Mouse (Mus musculus) right cerebral cortex, postnatal 14 days (tissue): ENCODE results near the gene Gas6.

Source experiments
- DNase-seq: peaks from one replicate; pipeline ENCODE4 v3.0.0; 2022

Gas6 gene

DNA sequence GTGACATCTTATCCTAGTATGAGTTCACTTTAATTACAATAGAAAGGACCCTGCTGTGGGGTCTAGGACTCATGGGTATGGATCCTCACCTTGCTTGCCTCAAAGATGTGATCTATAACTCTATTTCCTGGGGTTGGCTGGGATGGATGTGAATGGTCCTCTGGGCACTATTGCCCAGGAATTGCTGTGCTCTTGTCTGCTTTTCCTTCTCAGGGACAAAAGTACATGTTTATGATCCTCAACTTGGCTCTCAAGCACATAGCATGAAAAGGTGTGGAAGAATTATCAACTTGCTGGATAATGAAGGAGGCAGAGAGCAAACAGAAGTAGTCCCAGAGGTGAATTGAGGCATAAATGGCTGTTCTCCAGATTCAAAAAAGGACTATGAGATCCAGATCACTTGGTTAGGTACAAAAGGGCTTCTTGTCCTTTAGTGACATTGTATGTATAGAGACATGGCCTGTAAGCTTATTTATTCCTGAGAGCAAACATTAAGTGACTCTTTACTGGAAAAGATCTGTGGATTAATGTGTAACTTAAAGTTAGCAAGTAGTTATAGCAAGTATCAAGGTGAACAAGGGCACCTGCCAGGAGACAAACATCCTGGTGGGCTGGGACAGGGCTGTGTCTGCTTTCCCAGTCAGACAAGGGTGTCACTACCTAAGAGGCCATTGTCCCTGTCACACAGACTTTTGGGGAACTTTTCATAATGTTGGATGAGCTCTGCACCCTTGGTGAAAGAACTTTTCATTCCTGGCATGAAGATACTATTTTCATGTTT is 10.8 kb upstream of the Gas6 start:
- DNase-seq, result no peak

DNA sequence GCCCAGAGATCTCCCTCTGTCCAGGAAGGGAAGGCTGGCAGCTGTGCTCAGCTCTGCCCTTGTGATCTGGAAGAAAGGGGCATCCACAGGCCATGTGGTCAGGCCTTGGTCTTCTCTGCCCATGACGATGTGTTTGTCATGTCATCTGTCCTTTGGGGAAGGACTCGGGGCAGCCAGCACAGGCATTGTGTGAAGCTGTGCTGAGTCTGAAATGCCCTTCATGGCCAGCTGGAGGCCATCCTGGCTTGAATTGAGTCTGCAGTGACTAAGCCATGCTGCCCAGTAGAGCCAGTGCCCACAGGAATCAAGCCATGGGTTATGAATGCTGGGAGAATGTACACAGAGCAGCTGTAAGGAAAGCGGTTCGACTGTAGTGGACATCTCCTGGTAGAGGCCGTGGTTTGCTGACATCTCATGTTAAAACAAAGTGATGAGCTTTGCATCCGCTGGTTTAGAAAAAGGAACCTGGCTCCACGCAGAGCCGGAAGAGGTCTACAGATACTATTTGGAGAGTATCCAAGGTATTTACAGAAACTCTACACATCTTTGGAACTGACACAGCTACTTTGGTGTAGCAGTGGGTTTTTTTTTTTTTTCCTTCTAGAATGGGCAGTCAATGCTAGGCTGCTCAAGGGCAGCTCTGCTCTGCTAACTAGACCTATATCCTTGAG is 9.8 kb upstream of the Gas6 start:
- DNase-seq, result no peak

DNA sequence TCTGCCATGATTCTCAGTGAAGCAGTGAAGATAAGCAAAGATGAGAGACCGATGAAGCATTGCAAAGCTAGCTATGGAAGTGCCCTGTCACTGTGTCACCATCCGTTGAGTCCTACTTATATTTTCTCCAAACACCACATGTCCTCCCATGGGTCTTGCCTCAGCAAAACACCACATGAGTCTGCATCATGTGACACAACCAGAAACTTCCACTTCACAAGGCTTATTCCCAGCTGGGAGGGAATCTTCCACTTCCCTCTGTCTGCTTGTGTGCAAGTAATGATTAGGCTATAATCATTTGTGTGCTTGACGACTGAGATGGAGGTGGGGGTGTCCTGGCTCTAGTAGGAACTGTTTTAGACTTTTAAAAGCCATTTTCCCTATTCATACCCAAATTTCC is 6.9 kb upstream of the Gas6 start:
- no peak for DNase-seq

DNA sequence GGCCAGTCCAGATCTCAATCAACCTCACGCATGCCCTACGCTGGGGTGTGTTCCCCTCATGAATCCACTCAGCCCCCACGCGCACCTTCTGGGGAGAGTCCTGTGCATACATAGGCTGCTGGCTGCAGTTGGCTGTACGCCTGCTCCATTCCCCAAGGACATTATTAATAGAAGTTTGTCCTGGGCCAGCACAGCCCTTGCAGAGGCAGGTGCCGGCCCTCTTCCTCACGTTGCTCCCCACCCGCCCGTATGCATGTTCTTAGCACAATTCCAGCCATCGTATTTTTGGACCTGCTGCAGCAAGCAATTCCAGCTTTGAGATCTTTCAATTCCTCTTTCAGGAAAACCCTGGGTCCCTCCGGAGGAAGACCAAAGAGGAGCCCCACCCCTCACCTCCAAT is 1.3 kb downstream of the Gas6 start:
- DNase-seq, result peak; percentile 36

DNA sequence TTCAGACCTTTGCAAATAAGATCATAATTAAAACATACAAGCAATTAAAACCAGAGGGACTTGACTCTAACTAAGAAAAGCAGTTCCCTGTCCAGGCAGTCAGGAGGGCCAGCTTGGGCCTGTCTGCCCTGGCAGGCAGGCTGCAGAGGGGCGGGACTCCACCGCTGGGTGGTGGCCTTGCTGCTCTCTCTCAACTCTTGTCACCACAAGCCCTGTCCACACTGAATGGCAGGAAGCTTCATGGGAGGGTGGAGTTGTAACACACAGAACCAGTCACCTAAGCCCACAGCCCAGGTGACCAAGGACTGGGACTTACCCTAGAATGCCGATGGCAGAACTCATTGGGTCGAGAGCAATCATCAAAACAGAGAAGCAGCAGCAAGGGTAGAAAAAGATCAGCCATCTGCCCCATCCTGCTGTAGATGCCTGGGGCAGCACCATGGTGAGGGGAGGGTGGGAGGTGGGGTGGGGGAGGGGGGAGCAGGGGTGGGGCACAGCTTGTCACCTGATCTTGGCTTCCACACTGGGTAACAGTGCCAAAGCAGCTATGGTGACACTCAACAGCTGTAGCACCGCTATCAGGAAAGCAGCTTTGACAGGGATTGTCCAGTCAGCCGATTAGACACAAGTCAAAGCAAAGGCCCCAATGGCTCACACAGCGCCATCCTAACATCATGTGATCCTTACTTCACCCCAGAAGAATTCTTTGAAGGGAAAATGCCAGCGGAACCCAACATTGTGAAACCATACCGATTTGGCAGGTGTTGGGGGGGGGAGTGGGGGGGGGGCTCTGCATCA is 1.9 kb downstream of the Gas6 start:
- no peak for DNase-seq

DNA sequence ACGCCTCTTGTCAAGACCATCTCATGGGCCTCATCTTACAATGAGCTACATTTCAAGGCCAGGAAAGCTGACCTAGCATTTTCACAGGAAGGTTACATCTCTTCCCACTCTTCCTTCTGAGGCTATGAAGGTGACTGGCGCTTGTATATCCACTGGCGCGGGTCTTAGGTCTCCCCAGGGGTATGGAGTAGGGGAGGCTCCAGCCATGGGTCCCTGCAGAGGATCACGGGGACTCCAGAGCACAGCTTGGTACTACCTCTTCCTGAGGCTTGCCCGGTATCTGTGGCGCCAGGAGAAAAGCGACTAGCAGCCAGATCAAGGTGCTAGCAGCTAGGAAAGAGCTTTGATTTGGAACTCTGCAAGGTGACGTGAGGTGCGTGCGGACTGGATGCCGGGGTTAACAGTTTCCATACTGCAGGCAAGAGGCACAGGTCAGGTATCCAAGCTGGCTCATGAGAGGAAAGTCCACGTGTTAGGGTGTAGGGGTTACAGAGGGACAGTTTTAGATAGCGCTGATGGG is 2.7 kb downstream of the Gas6 start:
- no peak for DNase-seq

DNA sequence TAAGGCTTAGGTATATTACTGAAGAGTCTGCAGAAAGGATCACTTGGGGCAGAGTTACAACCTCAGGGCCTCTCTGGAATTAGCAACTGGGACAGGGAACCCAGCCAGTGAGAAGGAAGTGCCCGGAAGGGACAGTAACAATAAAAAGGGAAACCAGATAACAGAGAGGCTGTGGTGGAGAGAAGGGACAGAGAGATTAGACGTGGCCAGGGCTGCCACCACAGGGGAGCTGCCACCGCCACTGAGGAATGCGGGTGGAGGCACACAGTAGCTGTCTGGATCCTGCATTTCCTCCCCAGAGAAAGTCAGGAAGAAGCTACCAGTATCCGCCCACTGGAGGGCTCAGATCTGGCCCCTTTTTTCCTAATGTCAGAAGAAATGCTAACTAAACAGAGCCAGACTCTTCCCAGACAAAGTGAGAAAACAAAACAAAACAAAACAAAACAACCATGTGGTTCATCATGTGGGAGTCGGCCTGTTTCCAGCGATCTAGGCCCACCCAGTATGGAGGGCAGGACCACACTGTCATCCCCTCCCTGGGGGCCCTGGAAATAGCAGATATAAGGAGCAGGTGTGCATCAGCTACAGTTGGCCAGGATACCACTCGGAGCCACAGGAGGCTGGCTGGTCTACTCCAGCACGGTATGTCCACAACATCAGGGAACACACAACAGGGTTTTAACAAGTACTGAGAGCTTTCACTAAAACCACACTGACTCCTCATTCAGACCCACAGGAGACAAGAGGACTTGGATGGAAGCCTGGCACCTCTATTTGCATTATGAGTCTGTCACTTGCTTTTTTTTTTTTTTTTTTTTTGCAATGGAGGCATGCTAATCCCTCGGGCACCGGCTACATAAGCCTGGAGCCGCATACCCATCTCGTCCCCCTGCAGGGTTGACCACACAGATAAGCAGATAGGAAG is 4.0 kb downstream of the Gas6 start:
- no peak for DNase-seq

DNA sequence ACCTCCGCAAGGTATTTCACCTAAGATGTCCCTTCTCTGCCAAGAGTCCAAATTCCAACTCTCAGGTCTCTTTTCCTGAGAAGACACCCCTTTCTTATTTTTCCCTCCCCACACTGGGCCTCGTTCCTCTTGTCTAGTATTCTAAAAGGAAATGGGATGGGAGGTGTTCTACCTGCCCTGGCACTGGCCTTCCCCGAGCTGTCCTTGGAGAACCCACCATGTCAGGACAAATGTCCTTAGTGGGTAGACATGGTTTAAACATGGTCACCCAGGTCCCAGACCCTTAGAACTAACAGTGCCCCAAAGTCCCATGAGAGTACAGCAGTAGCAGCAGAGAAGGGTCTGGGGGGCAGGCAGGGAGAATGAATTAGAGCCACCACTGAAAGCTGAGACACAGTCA is 4.9 kb downstream of the Gas6 start:
- DNase-seq, result no peak

DNA sequence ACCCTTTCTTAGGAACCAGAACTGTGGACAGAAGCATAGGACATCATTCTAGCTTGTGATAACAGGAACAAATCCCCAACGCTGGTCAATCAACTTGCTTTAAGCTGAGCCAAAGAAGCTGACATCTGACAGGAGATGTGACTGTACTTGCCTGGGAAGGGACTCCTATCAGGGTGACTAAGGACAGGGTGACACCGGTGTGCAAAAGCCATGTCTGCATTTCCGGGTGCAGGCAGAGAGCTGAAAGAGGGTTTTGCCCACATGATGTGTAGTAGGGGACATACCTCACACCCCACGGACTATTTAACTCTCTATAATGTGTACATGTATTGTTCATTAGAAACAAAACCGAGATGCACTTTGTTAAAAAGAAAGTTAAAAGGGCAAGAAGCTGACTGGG is 11.1 kb downstream of the Gas6 start:
- no peak for DNase-seq

DNA sequence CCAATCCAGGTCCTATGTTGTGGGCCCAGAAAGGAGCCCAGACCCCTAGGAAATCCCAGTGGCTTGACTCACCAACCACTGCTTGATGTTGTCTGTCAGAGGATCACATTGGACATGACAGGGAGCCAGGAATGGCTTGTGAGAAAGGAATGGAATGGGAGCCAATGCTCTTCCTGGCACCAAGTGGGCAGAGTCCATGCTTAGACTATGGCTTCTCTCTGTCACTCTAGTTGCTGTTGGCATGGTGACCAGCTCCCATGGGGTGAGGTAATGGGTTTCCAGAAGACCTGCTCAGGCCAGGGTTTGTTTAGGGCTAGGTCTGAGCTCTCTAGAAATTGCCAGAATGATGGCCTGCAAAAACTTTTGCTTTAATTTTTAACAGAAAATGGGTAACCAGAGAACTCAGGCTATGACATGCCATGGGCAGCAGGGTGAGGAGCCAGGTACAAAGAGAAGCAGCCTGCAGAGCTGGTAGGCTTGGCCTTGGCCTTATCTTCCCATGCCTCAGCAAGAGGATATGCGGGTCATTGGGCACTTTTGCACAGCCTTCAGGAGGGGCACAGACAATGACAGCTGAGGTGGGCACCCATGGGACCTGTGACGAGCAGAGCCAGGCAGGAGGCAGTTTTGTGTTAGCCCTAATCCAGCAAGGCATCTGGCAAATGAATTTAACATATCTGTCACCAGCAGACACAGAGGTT is 12.0 kb downstream of the Gas6 start:
- DNase-seq, result no peak

DNA sequence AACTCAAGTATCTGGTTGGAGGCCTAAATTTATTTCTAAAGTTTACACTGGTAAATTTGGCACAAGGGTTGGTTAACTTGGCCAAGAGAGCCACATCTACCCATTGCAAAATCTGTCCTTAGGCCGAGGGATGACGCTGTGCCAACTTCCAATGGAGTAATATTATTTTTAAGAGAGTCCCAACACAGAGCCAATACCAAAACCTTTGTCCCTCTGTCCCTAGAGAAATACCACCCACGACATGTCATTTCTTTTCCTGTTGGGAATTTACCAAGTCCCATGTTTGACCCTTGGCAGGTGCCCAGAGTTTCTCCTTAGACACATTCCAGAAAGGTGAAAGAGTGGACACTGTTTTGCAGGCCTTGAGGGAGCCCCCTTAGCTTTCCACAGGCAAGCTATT is 12.7 kb downstream of the Gas6 start:
- no peak for DNase-seq

DNA sequence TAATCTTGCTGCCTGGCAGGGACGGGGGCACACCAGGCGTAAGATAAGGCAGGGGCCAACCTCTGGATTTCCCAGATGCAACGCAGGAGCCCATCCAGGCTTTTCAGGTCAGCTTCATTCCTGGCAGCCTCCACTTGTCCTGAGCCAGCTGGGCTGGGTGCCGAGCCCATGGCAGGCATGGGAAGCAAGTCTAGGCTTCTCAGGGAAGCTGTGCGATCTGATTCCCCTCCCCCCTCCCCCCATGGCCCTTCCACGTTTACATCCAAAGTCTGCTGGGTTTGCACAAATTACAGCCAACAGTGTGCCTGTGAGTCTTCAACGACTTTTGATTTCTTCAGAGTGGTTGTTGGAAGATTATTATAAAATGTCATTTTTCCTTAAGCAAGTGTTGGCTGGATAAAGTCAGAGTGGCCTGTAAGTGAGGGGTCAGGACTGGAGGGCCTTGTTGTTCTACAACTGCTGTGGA is 13.2 kb downstream of the Gas6 start:
- no peak for DNase-seq

DNA sequence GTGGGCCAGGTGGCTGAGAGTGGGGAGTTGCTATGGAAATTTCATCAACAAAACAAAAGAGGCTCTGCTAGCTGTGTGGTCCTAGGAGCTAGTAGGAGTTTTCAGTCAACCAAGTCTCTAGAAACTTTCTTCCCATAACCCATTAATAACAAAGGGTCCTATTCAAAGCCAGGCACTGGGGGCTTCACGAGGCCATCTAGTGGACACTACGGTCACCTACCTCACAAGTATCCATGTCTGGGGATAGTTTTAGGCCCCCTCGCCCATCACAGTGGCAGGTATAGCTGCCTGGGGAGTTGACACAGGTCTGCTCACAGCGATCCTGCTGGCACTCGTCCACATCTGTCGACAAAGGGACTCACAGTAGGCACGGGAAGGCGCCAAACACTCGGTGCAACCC is 18.4 kb downstream of the Gas6 start:
- DNase-seq, result no peak

DNA sequence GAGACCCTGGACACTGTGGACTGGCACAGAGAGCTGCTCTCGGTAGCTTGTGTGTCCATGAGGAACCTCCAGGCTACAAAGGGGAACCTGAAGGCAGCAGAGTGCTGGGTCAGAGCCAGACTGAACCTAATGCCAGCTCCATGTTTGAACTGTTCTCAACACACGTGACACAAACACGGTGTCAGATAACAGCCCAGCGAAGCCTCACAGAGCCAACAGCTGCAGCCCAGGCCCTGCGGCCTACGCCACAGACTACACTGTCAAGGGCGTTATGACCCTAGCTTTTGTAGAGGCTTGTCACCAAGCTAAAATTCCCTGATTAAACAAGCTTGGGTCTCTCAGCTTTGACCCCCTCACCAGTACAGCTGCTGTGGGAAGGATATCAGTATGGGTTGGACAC is 22.0 kb downstream of the Gas6 start:
- DNase-seq, result no peak

DNA sequence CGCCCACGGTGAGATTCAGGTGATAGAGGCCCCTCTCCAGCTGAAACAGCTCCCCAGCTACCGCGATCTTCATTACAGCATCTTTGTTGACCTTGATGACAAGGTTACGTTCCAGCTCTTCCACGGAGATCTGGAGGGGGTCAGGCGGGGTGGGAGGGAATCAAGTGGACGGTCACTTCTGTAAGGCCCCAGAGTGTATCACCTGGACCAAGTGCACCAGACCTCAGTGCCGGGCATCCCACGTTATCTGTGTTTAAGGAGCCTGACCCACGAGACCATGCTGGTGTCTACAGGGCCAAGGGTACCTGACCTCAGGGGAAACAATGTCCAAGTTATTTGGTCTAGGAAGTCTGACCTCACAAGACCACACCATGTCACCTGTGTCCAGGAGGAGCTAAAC is 22.8 kb downstream of the Gas6 start:
- no peak for DNase-seq

DNA sequence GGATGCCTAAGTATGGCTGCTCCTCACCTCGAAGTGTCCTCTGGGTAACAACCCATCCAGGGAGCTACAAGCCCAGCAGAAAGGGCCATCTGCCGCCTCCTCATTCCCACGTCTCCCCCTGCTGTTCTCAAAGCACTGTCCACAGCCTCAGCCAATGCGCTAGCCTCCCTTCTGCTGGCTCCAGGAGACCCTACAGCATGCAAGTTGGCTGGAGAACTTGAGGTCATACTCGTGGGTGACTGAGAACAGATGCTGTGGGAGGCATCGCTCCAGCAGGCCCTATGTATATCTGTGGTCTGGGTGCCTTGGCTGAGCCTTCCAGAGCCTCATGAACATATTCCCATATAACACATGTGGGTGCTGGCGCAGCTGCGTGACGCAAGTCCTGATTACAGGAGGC is 25.6 kb downstream of the Gas6 start:
- no peak for DNase-seq

DNA sequence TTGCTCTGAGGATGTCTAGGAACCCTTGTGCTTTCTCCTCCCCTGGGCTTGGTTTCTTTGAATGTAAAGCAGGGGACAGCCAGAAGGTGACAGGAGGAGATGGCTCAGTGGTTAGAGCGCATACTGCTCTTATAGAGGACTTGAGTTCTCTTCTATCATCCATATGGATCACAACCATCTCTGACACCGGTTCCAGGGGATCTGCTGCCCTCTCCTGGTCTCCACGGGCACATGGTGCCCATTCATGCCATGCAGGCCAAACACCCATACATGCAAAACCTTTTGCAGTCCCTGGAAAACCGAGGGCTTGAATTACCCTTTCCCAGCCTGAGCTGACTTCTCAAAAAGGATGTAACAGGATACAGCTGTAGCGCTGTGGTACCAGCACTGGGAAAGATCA is 27.3 kb downstream of the Gas6 start:
- peak; percentile 39 for DNase-seq

DNA sequence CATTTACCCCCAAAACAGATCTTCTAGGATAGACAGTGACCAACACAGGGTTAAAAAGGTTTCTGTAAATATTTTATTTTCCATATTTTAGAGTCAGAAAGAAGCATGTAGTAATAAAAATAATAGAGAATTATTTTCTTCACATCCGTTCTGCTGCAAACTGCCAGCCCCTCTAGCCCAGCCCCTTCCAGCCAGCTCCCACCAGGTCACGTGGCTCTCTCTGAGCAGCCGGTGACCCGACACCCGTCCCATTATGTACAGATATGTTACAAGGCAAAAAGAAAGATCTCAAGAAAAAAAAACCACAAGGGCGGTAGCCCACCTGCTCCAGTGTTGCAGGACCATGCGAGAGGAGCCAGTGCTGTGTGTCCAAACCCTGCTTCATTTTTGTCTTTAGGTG is 29.0 kb downstream of the Gas6 start:
- DNase-seq, result no peak

DNA sequence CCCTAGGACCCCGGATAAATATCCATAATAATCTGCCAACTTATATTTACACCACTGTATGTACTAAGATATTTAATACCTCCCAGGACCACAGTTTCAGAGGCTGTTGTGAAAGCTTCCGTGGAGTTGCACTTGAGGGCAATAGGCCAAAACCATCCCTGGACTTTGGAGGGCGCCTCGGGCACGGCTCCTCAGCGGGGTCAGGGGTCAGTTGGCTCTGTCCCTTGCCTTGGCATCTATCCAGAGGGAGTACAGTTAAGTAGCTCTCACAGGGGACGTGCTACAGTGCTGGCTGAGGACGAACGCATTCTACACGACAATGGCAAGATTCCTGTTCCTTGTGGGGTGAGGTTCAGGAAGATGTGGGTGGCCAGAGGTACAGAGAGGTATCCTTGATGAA is 31.9 kb downstream of the Gas6 start:
- no peak for DNase-seq

DNA sequence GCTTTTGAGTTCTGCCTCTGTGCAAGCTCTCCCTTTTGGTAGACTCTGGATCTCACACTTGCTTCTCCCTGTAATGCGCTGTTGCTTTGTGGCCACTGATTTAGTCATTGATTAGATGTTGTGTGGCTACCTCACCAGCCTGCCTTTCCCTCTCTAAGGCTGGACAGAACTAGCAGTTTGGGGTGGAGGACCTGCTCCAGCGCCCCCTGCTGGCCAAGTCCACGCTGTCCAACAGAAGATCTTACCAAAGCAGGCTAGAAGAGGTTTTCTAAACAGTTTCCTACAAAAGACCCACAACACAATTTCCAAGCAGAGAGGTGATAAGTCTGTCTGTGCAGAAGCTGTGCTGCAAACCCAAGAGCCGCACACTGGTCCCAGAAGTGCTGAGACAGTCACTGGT is 32.4 kb downstream of the Gas6 start:
- peak; percentile 90 for DNase-seq

DNA sequence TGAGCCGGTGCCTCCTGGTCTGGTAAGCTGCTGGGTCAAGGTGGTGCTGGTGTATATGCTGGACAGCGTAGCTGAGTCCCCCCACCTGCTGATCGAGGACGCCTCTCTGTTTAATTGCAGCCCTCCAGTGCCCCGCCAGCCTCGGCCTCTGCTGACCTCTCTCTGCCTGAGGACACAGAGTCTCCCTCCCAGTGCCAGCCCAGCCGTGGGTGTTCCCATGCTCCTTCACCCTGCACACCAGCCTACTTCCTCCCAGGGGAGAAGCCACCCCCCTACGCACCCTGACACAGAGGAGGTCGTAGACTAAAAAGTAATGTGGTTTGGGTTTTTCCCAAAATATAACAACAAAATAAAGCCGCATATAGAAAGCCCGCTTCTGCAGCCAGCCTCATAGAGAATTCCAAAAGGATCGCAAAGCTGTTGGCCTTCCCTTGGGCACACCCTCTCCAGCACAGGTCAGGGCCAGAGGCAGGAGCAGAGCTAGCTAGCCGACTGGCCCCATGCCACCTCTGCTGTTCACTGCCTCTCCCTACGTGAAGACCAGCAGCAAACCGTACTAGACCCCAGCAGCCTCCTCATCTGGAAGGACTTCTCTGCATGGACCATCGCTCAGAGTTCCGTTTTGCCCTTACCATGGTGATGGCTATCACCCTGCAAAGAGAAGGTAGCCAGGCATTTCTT is 33.1 kb downstream of the Gas6 start:
- DNase-seq, result no peak
